Mouse (Mus musculus) spleen, adult 18-20 months (tissue): ENCODE data around the gene Fbxw28.
"Not testable (repeated sequence)": the region's sequence is repeated elsewhere in the genome, so short reads cannot be mapped to it uniquely, and the experiment has no call there.

Experiments
- DNase-seq, 2 experiments: peaks; one replicate each; pipeline ENCODE4 v3.0.0; 2022; ENCODE audit warnings: mixed read lengths in 2 of 2

The Fbxw28 gene

DNA sequence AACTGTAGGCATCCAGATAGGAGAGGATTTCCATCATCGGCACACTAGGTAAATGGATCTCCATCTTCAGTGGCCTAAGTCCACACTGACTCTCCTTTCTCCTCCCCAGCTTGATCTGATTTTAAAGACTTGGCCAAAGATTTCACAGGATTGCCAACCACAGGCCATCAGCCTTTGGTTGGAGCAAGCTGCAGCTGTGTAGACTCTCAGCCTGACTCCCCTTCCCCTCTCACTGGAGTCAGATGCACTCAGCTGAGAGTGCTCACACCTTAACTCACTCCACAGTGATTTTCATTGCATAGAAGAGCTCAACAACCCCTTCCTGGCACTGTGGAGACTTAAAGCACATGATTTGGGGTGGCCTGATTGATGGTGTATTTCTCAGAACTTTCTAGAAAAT is at the start of gene Fbxw28:
Fbxw28 (minus strand) TSS at position 101 of the 400 bp plus-strand sequence.
- not testable (repeated sequence) for DNase-seq

GRCm38 (mm10) chr9:109287576-109287975 is 51.9 kb downstream of the Fbxw28 start, which contains the start of gene Fbxw14:
Gene Fbxw14, minus strand, starts transcription at chr9:109287676.
- not testable (repeated sequence) for DNase-seq
